Mouse (Mus musculus) ZHBTc4 (cell line): ENCODE data around the gene Pnpla2.

Source experiments
- DNase-seq: peaks from one replicate; pipeline ENCODE4 v3.0.0-alpha.2; 2011; ENCODE audit warnings: low read depth, low spot score

The Pnpla2 gene

GRCm38 (mm10) chr7:141467230-141468030, 12.4 kb downstream of the Pnpla2 start, which contains the start of gene Cd151:
TSS of gene Cd151 (plus strand) at chr7:141467392.
- peak; percentile 92 for DNase-seq

- peak; percentile 60 for DNase-seq
Measured at GRCm38 (mm10) chr7:141468164-141468521, 13.1 kb downstream of the Pnpla2 start.

GRCm38 (mm10) chr7:141468522-141469211, 13.7 kb downstream of the Pnpla2 start:
- DNase-seq: peak; percentile 94

GRCm38 (mm10) chr7:141469352-141469751, 14.4 kb downstream of the Pnpla2 start:
- DNase-seq: no peak

GRCm38 (mm10) chr7:141469901-141470636, 15.1 kb downstream of the Pnpla2 start:
- DNase-seq: no peak

- no peak for DNase-seq
Measured at GRCm38 (mm10) chr7:141470637-141470944, 15.6 kb downstream of the Pnpla2 start.

- no peak for DNase-seq
Measured at GRCm38 (mm10) chr7:141471236-141471635, 16.2 kb downstream of the Pnpla2 start.

- no peak for DNase-seq
Measured at GRCm38 (mm10) chr7:141472226-141472625, 17.2 kb downstream of the Pnpla2 start.

- no peak for DNase-seq
Measured at GRCm38 (mm10) chr7:141472763-141473162, 17.8 kb downstream of the Pnpla2 start.

- no peak for DNase-seq
Measured at GRCm38 (mm10) chr7:141474160-141474559, 19.2 kb downstream of the Pnpla2 start.

GRCm38 (mm10) chr7:141475011-141475804, 20.2 kb downstream of the Pnpla2 start, which contains the start of the genes Polr2l and Tspan4:
TSS of gene Polr2l (minus strand) at chr7:141475132.
TSS of gene Tspan4 (plus strand) at chr7:141475240.
- peak; percentile 94 for DNase-seq

- no peak for DNase-seq
Measured at GRCm38 (mm10) chr7:141475805-141476158, 20.8 kb downstream of the Pnpla2 start.

GRCm38 (mm10) chr7:141476226-141476980, 21.4 kb downstream of the Pnpla2 start:
- peak; percentile 76 for DNase-seq

GRCm38 (mm10) chr7:141476981-141477370, 22.0 kb downstream of the Pnpla2 start:
- no peak for DNase-seq

- DNase-seq: no peak
Measured at GRCm38 (mm10) chr7:141477578-141478269, 22.7 kb downstream of the Pnpla2 start.

GRCm38 (mm10) chr7:141478270-141478748, 23.3 kb downstream of the Pnpla2 start:
- no peak for DNase-seq

- DNase-seq: peak; percentile 83
Measured at GRCm38 (mm10) chr7:141480842-141481497, 26.0 kb downstream of the Pnpla2 start.

GRCm38 (mm10) chr7:141481498-141482401, 26.8 kb downstream of the Pnpla2 start:
- DNase-seq: peak; percentile 60
